Mouse (Mus musculus) lung, postnatal 0 days (tissue): ENCODE data around the gene Tldc2.

Experiments
- CTCF ChIP-seq: IDR thresholded peaks from 2 replicates; pipeline ENCODE4 v1.5.1; 2016; ENCODE audit warnings: antibody characterized with exemption, mild to moderate bottlenecking
- EP300 ChIP-seq: IDR thresholded peaks from 2 replicates; pipeline ENCODE4 v1.6.1; 2016; ENCODE audit warnings: antibody characterized with exemption, mild to moderate bottlenecking, control low read depth

- TF ChIP-seq CTCF = no peak
- no peak for TF ChIP-seq EP300
These were observed 49.3 kb downstream of the Tldc2 start for GRCm38 (mm10) chr2:157136176-157136575.
